Mouse (Mus musculus): ENCODE data around the gene Tubg2.
"Not testable (repeated sequence)": the region's sequence is repeated elsewhere in the genome, so short reads cannot be mapped to it uniquely, and the experiment has no call there.

Gene Tubg2
- long read RNA-seq, experiment 1, partial matches to known transcripts, result 0 of 4 reads
- long read RNA-seq, experiment 1, other reads (novel, unspliced or antisense), result 0 of 4 reads
- long read RNA-seq, experiment 2, partial matches to known transcripts, result 0 of 3 reads
- long read RNA-seq, experiment 2, other reads (novel, unspliced or antisense), result 0 of 3 reads

DNA sequence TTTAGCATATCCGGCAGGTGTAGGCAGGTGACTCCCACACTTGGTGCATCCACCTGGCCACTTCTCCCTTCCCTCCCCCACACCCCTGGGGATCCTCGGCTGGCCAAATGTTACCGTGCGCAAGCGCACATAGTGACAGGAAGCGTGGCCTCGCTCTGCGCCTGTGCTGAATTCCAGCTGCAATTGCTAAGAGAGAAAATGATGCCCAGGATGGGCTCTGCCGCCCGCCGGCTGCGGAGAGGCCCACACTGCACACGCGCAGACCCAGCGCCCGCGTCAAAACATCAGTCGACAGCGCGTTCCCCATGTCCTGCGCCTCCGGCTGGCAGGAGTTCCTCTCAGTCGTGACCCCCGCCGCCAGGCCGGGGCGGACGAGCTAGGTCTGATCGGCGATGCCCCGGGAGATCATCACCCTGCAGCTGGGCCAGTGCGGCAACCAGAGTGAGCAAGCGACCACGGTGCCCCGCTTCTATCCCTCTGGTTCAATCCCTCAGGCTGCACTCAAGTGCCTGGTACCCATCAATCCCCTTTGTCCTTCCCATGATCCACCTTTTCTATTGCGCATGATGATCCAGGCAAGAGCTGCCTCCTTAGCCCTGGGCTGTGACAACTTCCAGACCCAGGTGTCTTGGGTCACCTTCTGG lies at the start of gene Tubg2:
Gene Tubg2, plus strand, starts transcription at position 180 of the 644 bp plus-strand sequence.
- intact Hi-C loops (cut with DNase I), result no loop called here

GRCm38 (mm10) chr11:101109351-101109750 lies 46.4 kb upstream of the Tubg2 start:
- intact Hi-C loops (cut with DNase I), result no loop called here

GRCm38 (mm10) chr11:101110708-101111107 lies 45.0 kb upstream of the Tubg2 start:
- intact Hi-C loops (cut with DNase I), result no loop called here

DNA sequence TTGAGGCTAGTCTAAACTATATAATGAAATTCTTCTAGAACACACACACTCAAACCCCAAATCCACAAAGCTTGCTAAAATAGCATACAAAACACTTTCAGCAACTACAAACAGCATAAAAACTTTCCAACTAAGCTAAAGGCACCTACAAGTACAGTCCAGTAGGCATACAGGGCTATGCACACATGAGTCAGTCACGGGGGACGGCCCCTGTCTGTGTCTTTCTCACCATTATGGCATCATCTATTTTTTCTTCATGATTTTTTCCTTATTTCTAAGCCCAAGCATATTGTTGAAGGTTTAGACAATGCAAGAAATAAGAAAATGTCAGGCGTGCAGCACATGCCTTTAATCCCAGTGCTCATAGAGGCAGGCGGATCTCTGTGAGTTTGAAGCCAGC lies 44.5 kb upstream of the Tubg2 start:
- intact Hi-C loops (cut with DNase I), result no loop called here

- intact Hi-C loops (cut with DNase I), result no loop called here
Measured at GRCm38 (mm10) chr11:101112186-101112585, 43.5 kb upstream of the Tubg2 start.

GRCm38 (mm10) chr11:101115564-101115963 lies 40.1 kb upstream of the Tubg2 start:
- intact Hi-C loops (cut with DNase I), result no loop called here

DNA sequence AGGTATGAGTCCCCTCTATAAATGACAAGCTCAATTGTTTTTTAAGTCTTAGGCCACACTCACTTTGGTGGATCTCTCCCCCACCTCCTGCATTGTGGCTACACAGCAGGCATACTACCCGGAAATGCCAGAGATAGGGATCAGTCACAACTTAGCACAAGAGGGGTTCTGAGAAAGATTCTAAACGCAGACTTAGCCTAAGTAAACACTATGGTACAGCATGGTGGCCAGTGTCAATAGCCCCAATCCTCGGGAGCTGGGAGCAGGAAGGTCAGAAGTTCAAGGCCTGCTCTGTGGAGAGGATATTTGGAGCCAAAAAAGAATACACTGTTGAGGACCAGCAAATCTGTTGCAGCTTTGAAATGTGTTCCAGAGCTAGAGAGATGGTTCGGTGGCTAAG lies 37.6 kb upstream of the Tubg2 start:
- intact Hi-C loops (cut with DNase I), result no loop called here

- intact Hi-C loops (cut with DNase I), result no loop called here
Measured at GRCm38 (mm10) chr11:101119131-101119760, 36.5 kb upstream of the Tubg2 start.

- intact Hi-C loops (cut with DNase I), result no loop called here
Measured at GRCm38 (mm10) chr11:101119761-101120544, 35.8 kb upstream of the Tubg2 start, which contains the start of the genes Retreg3 and Tubg1. Retreg3 (minus strand) TSS chr11:101119893. Tubg1 (plus strand) TSS chr11:101119938.

DNA sequence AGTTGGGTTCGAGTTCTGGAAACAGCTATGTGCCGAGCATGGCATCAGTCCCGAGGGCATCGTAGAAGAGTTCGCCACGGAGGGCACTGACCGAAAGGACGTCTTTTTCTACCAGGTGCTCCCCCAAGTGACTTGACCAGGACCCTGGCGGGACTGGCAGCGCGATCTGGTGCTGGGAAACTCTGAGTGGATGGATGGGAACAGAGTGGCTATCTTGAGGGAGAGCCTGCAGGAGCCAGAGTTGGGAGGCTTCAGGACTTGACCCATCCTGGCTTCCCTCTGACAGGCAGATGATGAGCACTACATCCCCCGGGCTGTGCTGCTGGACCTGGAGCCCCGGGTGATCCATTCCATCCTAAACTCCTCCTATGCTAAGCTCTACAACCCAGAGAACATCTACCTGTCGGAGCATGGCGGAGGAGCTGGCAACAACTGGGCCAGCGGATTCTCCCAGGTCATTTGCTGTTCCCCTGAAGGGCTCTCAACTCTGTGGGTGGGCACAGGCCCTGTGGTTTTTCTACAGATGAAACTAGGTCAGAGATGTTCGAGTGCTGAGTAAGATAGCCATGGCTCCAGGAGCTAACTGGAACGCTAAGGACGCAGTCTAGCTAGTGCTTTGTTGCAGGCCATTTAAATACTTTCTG lies 35.0 kb upstream of the Tubg2 start:
- intact Hi-C loops (cut with DNase I), result no loop called here

- intact Hi-C loops (cut with DNase I), result not testable (repeated sequence)
Measured at GRCm38 (mm10) chr11:101124494-101124893, 31.2 kb upstream of the Tubg2 start.

DNA sequence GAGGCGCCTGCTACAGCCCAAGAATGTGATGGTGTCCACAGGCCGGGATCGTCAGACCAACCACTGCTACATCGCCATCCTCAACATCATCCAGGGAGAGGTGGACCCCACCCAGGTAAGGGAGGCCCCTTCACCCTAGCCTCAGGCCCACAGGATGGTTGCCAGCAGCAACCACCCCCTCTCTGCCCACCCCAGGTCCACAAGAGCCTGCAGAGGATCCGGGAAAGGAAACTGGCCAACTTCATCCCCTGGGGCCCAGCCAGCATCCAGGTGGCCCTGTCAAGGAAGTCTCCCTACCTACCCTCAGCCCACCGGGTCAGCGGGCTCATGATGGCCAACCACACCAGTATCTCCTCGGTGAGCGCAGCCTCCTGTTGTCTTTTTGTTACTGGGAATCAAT lies 30.7 kb upstream of the Tubg2 start:
- intact Hi-C loops (cut with DNase I), result not testable (repeated sequence)

DNA sequence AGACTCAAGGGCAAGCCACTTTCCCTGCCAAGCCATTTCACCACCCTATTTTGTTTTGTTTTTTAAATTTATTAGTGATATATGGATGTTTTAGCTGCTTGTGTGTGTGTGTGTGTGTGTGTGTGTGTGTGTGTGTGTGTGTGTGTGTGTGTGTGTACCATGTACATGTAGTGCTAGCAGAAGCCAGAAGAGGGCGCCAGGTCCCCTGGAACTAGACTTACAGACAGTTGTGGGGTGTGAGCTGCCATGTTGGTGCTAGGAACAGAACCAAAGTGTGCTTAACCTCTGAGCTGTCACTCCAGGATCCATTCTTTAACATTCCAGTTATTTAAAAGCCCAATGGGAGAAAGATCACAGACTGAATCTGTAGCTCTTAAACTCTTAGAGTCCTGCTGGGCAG lies 28.6 kb upstream of the Tubg2 start:
- intact Hi-C loops (cut with DNase I), result no loop called here

DNA sequence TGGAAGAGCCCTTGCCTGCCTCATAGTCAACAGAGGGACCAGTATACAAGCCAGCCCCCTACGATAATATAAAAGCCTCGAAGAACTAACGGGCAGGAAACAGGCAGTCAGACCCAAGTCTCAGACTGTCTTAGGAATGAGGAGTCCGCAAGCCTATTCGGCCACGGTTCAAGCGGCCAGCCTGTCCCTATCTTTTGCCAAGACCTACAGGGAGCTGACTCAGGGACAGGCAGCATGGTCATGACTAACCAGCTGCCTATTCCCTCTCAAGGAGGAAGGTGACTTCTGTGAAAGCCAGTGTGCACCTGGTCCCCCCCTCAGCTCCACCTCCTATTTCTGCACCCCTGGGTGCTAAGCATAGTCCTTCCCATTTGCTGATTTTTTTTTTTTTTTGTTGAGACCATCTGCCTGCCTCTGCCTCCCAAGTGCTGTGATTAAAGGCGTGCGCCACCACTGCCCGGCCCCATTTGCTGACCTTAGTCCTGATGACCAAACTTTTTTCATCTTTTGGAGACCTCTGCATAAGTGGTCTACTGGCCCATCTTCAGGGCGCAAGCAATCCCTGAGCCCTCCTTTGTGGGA lies 26.6 kb upstream of the Tubg2 start:
- intact Hi-C loops (cut with DNase I), result no loop called here

DNA sequence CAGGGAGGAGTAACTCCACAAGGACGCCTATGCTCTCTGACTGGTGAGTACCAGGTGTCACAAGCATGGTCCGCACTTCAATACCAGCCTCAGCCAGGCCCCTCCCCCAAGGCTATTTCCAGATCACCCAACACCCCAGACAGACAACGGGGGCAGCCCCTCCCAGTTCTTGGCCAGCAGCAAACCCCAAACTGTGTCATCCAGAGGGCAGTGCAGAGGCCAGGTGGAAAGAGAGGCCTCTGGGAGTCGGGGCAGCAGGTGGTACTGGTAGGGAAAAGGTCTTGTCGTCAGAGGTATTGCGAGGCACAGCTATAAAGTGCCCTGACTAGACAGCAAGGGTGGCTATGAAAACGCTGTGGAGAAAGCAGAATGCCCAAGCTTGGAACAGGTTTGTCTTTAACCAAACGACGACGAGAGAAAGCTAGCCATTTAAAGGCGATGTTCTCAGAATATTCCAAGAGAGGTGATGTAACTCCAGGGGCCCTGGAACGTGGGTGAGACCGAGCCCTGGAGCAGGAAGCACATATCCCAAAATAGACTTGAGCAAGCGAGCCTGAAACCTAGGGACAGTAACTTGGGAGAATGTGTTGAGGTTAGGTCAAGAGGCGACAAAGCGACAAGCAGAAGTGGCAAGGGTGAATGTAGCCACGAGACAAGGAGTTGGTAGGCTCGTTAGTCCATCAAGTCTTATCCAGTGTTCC lies 25.5 kb upstream of the Tubg2 start:
- intact Hi-C loops (cut with DNase I), result no loop called here

DNA sequence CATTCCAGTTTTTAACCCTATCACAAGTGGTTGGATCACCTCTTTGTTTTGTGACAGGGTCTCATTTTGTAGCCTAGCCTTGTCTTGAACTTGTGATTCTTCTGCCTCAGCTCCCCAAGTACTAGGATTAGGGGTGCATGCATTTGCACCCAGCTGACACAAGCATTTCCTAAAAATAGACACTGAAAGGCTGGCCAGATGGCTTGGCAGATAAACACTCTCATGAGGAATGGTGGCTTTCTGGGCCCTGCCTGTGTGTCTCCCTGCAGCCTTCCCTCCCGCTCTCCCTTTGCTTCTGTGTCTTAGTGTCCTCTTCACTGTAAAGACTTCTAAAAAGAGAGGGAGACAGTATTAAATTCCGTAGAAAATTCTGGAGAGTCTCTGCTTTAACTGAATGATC lies 24.5 kb upstream of the Tubg2 start:
- intact Hi-C loops (cut with DNase I), result no loop called here

GRCm38 (mm10) chr11:101131701-101132100 lies 24.0 kb upstream of the Tubg2 start:
- intact Hi-C loops (cut with DNase I), result no loop called here

GRCm38 (mm10) chr11:101133037-101133436 lies 22.7 kb upstream of the Tubg2 start:
- intact Hi-C loops (cut with DNase I), result no loop called here

- intact Hi-C loops (cut with DNase I), result no loop called here
Measured at GRCm38 (mm10) chr11:101134217-101134865, 21.4 kb upstream of the Tubg2 start.

- intact Hi-C loops (cut with DNase I), result loop anchor here (5.0 kb wide), 1 partner anchor 35 kb away; the partner anchor contains the start of genes Cntnap1 and Plekhh3
Measured at GRCm38 (mm10) chr11:101137000-101137399, 18.7 kb upstream of the Tubg2 start.

All from adrenal gland (tissue).